Mouse (Mus musculus): ENCODE measurements around the gene Trio. TPM values are rescaled to one million over a fixed set of nuclear protein-coding genes. Genes with fewer than 3 reads are reported as not detected.

Trio gene
- polyA plus RNA-seq (2016; fragmentation: Nextera tagmentation; extraction: Ambion mirVana), result 18.6 and 23.2 TPM in 2 replicates

- Histone ChIP-seq H3K27me3 (replicated peaks) (no peaks in the 10 kb centered on the region), H3K27ac (ENCODE audit: poor library complexity, severe bottlenecking) (peak within 1 kb of the TSS; percentile 97), H3K9me3 (replicated peaks) (no peaks in the 10 kb centered on the region), H3K4me3 (peak within 1 kb of the TSS; percentile 81), H3K9ac (peak within 1 kb of the TSS; percentile 98), H3K36me3 (no peaks in the 10 kb centered on the region), H3K4me1 (replicated peaks) (peaks cover 41% of the 10 kb centered on the region), H3K4me2 (peak within 1 kb of the TSS; percentile 92)
- peak; percentile 94 for ATAC-seq (ENCODE audit: insufficient number of reproducible peaks, low FRiP score)
- 5% methylated on average over 91 of the region's 94 CpGs for WGBS
These were observed at the start of gene Trio for GRCm38 (mm10) chr15:28025447-28026166. Trio (minus strand) TSS chr15:28025848.

DNA sequence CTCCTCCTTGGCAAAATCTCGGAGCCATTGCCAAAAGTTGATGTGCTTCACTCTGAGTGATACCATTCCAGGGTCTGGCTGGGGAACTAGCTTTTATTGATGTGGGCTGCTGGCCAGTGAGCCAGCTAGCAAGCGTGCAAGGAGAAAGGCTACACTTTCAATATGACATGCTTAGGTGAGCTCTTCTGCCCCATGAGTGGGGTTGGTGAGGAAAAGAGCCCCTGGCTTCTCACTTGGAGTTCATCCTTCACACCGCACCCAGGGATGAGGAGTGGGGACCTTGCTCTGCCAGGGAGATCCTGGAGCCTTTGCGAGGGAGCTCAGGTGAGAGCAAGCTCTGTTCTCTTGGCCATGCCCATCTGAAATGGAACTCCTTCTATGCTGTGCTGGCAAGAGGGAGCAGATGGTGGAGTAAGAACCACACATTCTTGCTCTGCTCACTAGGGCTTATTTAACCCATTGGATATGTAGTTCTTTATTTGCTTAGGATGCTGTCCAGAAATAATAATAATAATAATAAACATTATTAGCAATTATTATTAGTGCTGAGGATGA, 48.8 kb upstream of the Trio start:
- 80% methylated on average over 4 of the region's 4 CpGs for WGBS
- no peak for ATAC-seq (ENCODE audit: insufficient number of reproducible peaks, low FRiP score)
- Histone ChIP-seq H3K27me3 (replicated peaks) (no peaks in the 10 kb centered on the region), H3K4me1 (replicated peaks) (peaks cover 4% of the 10 kb centered on the region; the same call in 1 of the 2 replicates), H3K9ac (no peak overlapping the region), H3K27ac (ENCODE audit: poor library complexity, severe bottlenecking) (no peak overlapping the region), H3K4me2 (no peak overlapping the region), H3K36me3 (no peaks in the 10 kb centered on the region), H3K4me3 (no peak overlapping the region), H3K9me3 (replicated peaks) (no peaks in the 10 kb centered on the region; the same call in 1 of the 2 replicates)

DNA sequence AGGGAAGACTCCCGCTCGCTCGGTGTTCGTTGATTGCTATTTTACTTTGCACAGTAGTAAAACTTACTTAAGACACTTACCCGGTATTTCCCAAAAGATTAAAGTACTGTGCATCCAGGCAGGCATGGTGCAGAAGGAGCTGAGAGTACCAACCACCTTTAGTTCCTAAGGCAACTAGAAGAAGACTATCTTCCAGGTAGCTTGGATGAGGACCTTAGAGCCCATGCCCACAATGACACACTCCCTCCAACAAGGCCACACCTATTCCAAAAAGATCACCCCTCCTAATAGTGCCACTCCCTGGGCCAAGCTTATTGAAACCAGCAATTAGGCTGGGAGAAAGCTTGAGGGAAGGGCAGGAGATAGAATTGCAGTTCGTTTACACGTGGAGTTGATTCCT, 46.0 kb upstream of the Trio start:
- Histone ChIP-seq H3K4me2 (peak overlapping the region; percentile 66), H3K4me3 (no peak overlapping the region), H3K4me1 (replicated peaks) (peaks cover 4% of the 10 kb centered on the region; the same call in 1 of the 2 replicates), H3K27ac (ENCODE audit: poor library complexity, severe bottlenecking) (no peak overlapping the region), H3K36me3 (no peaks in the 10 kb centered on the region), H3K9ac (no peak overlapping the region), H3K9me3 (replicated peaks) (no peaks in the 10 kb centered on the region; the same call in 1 of the 2 replicates), H3K27me3 (replicated peaks) (no peaks in the 10 kb centered on the region)
- ATAC-seq (ENCODE audit: insufficient number of reproducible peaks, low FRiP score), result no peak
- WGBS, result 43% methylated on average over 7 of the region's 7 CpGs

DNA sequence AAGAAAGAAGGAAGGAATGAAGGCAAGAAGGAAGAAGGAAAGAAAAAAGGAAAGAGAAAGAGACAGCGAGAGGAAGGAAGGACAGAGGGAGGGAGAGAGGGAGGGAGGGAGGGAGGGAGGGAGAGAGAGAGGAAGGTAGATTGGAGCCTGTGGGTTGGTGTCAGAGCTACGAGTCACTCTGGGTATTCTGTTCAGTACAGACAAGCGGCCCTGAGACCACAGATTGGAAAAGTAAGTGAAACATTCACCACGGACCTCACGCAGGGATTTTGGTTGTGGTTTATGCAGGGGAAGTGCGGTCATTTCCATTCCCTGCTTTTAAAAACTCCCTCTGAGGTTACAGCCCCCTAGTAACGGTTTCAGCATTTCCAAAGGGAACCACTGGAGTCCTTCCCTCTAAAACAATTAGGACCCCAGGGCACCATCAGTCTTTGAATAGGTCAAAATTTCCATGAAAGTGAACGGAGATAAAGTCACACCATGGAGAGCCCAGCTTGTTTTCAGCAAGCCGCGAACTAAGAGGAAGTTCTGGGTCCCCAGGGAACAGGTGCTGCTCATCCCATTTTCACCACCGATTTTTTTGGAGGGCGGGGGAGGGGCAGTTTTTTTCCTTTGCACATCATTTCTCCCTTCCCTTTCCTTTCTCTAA, 45.2 kb upstream of the Trio start:
- Histone ChIP-seq H3K9ac (no peak overlapping the region), H3K4me3 (peak overlapping the region; percentile 26), H3K27me3 (replicated peaks) (no peaks in the 10 kb centered on the region), H3K4me2 (peak overlapping the region; percentile 66), H3K36me3 (no peaks in the 10 kb centered on the region), H3K9me3 (replicated peaks) (no peaks in the 10 kb centered on the region; the same call in 1 of the 2 replicates), H3K4me1 (replicated peaks) (peaks cover 4% of the 10 kb centered on the region; the same call in 1 of the 2 replicates), H3K27ac (ENCODE audit: poor library complexity, severe bottlenecking) (no peak overlapping the region)
- 5% methylated on average over 12 of the region's 12 CpGs for WGBS
- no peak for ATAC-seq (ENCODE audit: insufficient number of reproducible peaks, low FRiP score)

DNA sequence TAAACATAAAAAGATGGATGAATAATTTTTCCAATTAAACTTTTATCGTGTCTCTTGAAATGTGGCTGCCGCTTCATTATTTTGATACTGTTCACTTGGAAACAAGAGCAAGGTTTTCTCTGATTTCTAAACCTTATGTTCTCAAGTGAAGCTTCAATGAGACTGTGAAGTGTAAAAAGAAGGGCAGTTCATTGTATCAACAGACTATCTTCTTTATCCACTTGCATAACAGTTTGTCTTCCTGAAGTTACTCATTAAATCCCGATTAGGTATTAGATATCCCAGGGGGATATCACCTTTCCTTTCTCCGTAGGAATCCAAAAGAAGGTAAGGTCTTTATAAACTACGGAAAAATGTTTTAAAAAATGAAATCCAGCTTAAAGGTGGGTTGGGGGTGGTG, 44.6 kb upstream of the Trio start:
- WGBS, result 60% methylated on average over 5 of the region's 5 CpGs

GRCm38 (mm10) chr15:28067373-28067772, 41.7 kb upstream of the Trio start:
- H3K9ac ChIP-seq, result no peak overlapping the region
- no peak overlapping the region for H3K27ac ChIP-seq (ENCODE audit: poor library complexity, severe bottlenecking)
- H3K4me3 ChIP-seq, result no peak overlapping the region
- H3K4me2 ChIP-seq, result no peak overlapping the region
- no peaks in the 10 kb centered on the region for H3K27me3 ChIP-seq (replicated peaks)
- peaks cover 4% of the 10 kb centered on the region; the same call in 1 of the 2 replicates for H3K4me1 ChIP-seq (replicated peaks)
- ATAC-seq (ENCODE audit: insufficient number of reproducible peaks, low FRiP score), result no peak
- H3K36me3 ChIP-seq, result no peaks in the 10 kb centered on the region
- H3K9me3 ChIP-seq (replicated peaks), result 0 out of 2 replicates have a peak, but pooled peaks cover 3% of the 10 kb centered on the region

More for the DNA sequence above, 44.6 kb upstream of the Trio start:
- Histone ChIP-seq H3K27me3 (replicated peaks) (no peaks in the 10 kb centered on the region), H3K27ac (ENCODE audit: poor library complexity, severe bottlenecking) (no peak overlapping the region), H3K4me2 (no peak overlapping the region), H3K9ac (no peak overlapping the region), H3K4me3 (no peak overlapping the region), H3K9me3 (replicated peaks) (no peaks in the 10 kb centered on the region; the same call in 1 of the 2 replicates), H3K36me3 (no peaks in the 10 kb centered on the region), H3K4me1 (replicated peaks) (peaks cover 4% of the 10 kb centered on the region; the same call in 1 of the 2 replicates)
- no peak for ATAC-seq (ENCODE audit: insufficient number of reproducible peaks, low FRiP score)

DNA sequence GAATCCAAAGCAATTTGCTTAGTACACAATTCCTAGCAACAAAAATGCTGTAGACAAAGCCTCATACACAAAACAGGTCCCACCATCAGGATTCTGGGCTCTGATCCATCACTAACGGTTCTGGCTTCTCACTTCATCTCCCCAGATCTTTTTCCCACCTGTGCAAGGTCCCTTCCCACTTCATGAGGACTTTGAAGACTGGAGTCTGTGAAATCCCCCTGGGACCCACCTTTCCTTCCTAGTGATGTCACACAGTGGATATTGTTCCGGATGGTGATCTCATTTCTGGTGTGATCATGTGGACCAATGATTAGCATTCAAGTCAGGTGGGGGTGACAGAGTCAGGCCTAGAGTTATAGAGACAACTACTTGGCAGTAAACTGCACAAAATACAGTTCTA, 40.8 kb upstream of the Trio start:
- no peaks in the 10 kb centered on the region for H3K27me3 ChIP-seq (replicated peaks)
- no peaks in the 10 kb centered on the region for H3K36me3 ChIP-seq
- H3K4me1 ChIP-seq (replicated peaks), result peaks cover 4% of the 10 kb centered on the region; the same call in 1 of the 2 replicates
- ATAC-seq (ENCODE audit: insufficient number of reproducible peaks, low FRiP score), result no peak
- H3K4me3 ChIP-seq, result no peak overlapping the region
- no peak overlapping the region for H3K4me2 ChIP-seq
- 70% methylated on average over 2 of the region's 2 CpGs for WGBS
- no peak overlapping the region for H3K27ac ChIP-seq (ENCODE audit: poor library complexity, severe bottlenecking)
- H3K9me3 ChIP-seq (replicated peaks), result 0 out of 2 replicates have a peak, but pooled peaks cover 3% of the 10 kb centered on the region
- H3K9ac ChIP-seq, result no peak overlapping the region

DNA sequence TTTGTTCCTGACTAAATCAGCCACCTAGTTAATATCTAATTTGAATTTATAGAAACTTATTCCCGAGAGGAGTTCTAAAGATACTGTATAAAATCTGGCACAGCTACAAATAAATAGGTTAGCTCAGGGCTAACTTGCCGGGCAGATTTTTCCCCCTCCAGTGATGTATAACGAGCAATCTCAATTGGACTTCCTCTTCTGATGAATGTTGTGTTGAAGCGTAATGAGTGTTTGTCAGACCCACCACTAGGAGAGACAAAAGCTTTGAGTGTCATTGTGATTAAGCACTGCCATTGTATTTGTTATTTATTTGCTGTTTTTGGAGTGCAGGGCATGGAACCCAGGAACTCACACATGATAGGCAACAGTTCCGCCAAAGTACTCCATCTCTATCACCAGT, 39.9 kb upstream of the Trio start:
- ATAC-seq (ENCODE audit: insufficient number of reproducible peaks, low FRiP score), result no peak
- Histone ChIP-seq H3K4me1 (replicated peaks) (no peaks in the 10 kb centered on the region), H3K36me3 (no peaks in the 10 kb centered on the region), H3K9ac (no peak overlapping the region), H3K4me3 (no peak overlapping the region), H3K27ac (ENCODE audit: poor library complexity, severe bottlenecking) (no peak overlapping the region), H3K27me3 (replicated peaks) (no peaks in the 10 kb centered on the region), H3K4me2 (no peak overlapping the region), H3K9me3 (replicated peaks) (0 out of 2 replicates have a peak, but pooled peaks cover 3% of the 10 kb centered on the region)
- WGBS, result 57% methylated on average over 5 of the region's 5 CpGs

DNA sequence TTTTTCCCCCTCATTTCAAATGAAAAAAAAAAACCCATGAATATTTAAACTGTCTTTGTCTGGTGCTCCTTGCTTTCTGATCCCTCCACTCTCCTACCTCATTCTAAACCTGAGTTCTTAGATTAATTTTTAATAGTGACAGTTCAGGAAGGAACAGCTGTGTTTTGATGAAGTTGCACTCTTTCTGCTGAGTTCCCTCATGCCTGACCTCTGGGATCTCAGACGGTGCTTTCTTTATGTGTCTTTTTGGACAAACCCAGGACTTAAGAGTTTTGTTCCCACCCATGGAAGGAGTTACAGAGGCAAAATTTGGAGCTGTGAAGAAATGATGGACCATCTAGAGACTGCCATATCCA, 39.1 kb upstream of the Trio start:
- Histone ChIP-seq H3K4me1 (replicated peaks) (no peaks in the 10 kb centered on the region), H3K27me3 (replicated peaks) (no peaks in the 10 kb centered on the region), H3K36me3 (no peaks in the 10 kb centered on the region), H3K9ac (no peak overlapping the region), H3K9me3 (replicated peaks) (0 out of 2 replicates have a peak, but pooled peaks cover 3% of the 10 kb centered on the region), H3K4me3 (no peak overlapping the region), H3K27ac (ENCODE audit: poor library complexity, severe bottlenecking) (no peak overlapping the region), H3K4me2 (no peak overlapping the region)
- no peak for ATAC-seq (ENCODE audit: insufficient number of reproducible peaks, low FRiP score)
- WGBS, result 69% methylated on average over 1 of the region's 1 CpGs

GRCm38 (mm10) chr15:28064081-28064732, 38.6 kb upstream of the Trio start:
- H3K9ac ChIP-seq, result no peak overlapping the region
- no peak overlapping the region for H3K27ac ChIP-seq (ENCODE audit: poor library complexity, severe bottlenecking)
- no peak for ATAC-seq (ENCODE audit: insufficient number of reproducible peaks, low FRiP score)
- H3K27me3 ChIP-seq (replicated peaks), result no peaks in the 10 kb centered on the region
- H3K4me1 ChIP-seq (replicated peaks), result no peaks in the 10 kb centered on the region
- H3K4me2 ChIP-seq, result no peak overlapping the region
- no peak overlapping the region for H3K4me3 ChIP-seq
- H3K36me3 ChIP-seq, result no peaks in the 10 kb centered on the region
- WGBS, result 80% methylated on average over 13 of the region's 13 CpGs
- 0 out of 2 replicates have a peak, but pooled peaks cover 3% of the 10 kb centered on the region for H3K9me3 ChIP-seq (replicated peaks)

GRCm38 (mm10) chr15:28063466-28063865, 37.8 kb upstream of the Trio start:
- Histone ChIP-seq H3K4me1 (replicated peaks) (no peaks in the 10 kb centered on the region), H3K27me3 (replicated peaks) (no peaks in the 10 kb centered on the region), H3K9me3 (replicated peaks) (0 out of 2 replicates have a peak, but pooled peaks cover 3% of the 10 kb centered on the region), H3K36me3 (no peaks in the 10 kb centered on the region), H3K9ac (no peak overlapping the region), H3K4me3 (no peak overlapping the region), H3K27ac (ENCODE audit: poor library complexity, severe bottlenecking) (no peak overlapping the region), H3K4me2 (no peak overlapping the region)
- ATAC-seq (ENCODE audit: insufficient number of reproducible peaks, low FRiP score), result no peak
- WGBS, result 81% methylated on average over 2 of the region's 2 CpGs
